9 mouse cellular contexts compared by ENCODE assay signal in genomic region chr1:138983465-138983864, GRCm38 (mm10). TPM values are rescaled to one million over a fixed set of nuclear protein-coding genes. Genes with fewer than 3 reads are reported as not detected.
A peak's percentile ranks its signal among the peaks of the same experiment; 100 is the strongest.
DNase-seq lines count a peak whose midpoint lies in the region; ATAC-seq lines count a peak whose summit lies in the region.
"Had no signal": no experiment of that assay in that cellular context is flagged by ENCODE, and none has a peak within 500 bp of the region (broad histone marks: within the 10 kb centered on the region; RNA-seq: fewer than 3 reads in every experiment).

No protein-coding gene starts in this region.

- H3K4me3 ChIP-seq in forebrain, embryonic 13.5 days = no peak overlapping the region
- no peak overlapping the region for H3K4me3 ChIP-seq in forebrain, embryonic 11.5 days (ENCODE audit: low read depth, low read length)
- H3K4me3 ChIP-seq in liver, embryonic 12.5 days = no peak overlapping the region
- H3K4me3 ChIP-seq: liver, embryonic 15.5 days had no signal

- WGBS in forebrain, embryonic 13.5 days = 61% methylated on average over 6 of the region's 6 CpGs
- 83% methylated on average over 6 of the region's 6 CpGs for WGBS in forebrain, embryonic 11.5 days
- 76% methylated on average over 6 of the region's 6 CpGs for whole genome bisulfite sequencing in liver, embryonic 12.5 days (ENCODE audit: insufficient replicate concordance)

- H3K4me1 ChIP-seq in forebrain, embryonic 13.5 days = peaks cover 22% of the 10 kb centered on the region
- no peaks in the 10 kb centered on the region for H3K4me1 ChIP-seq in forebrain, embryonic 11.5 days (replicated peaks; ENCODE audit: control insufficient read depth, insufficient read depth, low read length)
- 0 out of 2 replicates have a peak, but pooled peaks cover 8% of the 10 kb centered on the region for H3K4me1 ChIP-seq in liver, embryonic 12.5 days
- H3K4me1 ChIP-seq: liver, embryonic 15.5 days had no signal

- intact Hi-C loops in left cerebral cortex, postnatal 25 days (cut with DNase I) = no loop called here

- H3K9ac ChIP-seq in forebrain, embryonic 13.5 days = no peak overlapping the region
- no peak overlapping the region for H3K9ac ChIP-seq in forebrain, embryonic 11.5 days (ENCODE audit: low read length)
- no peak overlapping the region for H3K9ac ChIP-seq in liver, embryonic 12.5 days
- H3K9ac ChIP-seq: liver, embryonic 15.5 days had no signal

- H3K9me3 ChIP-seq in forebrain, embryonic 13.5 days (replicated peaks) = no peaks in the 10 kb centered on the region
- no peaks in the 10 kb centered on the region for H3K9me3 ChIP-seq in forebrain, embryonic 11.5 days (ENCODE audit: control insufficient read depth, low read length)
- no peaks in the 10 kb centered on the region for H3K9me3 ChIP-seq in liver, embryonic 12.5 days (replicated peaks)
- H3K9me3 ChIP-seq: liver, embryonic 15.5 days had no signal

- ATAC-seq in forebrain, embryonic 13.5 days = peak; percentile 68; the same call in 1 of the 2 replicates
- ATAC-seq in forebrain, embryonic 11.5 days (replicated peaks; ENCODE audit: low FRiP score) = no peak
- no peak for ATAC-seq in liver, embryonic 12.5 days

- H3K36me3 ChIP-seq in forebrain, embryonic 13.5 days (ENCODE audit: poor library complexity, severe bottlenecking) = no peaks in the 10 kb centered on the region
- no peaks in the 10 kb centered on the region for H3K36me3 ChIP-seq in forebrain, embryonic 11.5 days (ENCODE audit: control insufficient read depth, insufficient read depth, low read length)
- H3K36me3 ChIP-seq in liver, embryonic 12.5 days = no peaks in the 10 kb centered on the region
- H3K36me3 ChIP-seq: liver, embryonic 15.5 days had no signal

- no peak overlapping the region for H3K27ac ChIP-seq in forebrain, embryonic 13.5 days
- H3K27ac ChIP-seq in forebrain, embryonic 11.5 days (ENCODE audit: low read depth, low read length) = no peak overlapping the region
- H3K27ac ChIP-seq in liver, embryonic 12.5 days = no peak overlapping the region
- H3K27ac ChIP-seq: liver, embryonic 15.5 days had no signal

- DNase-seq in forebrain, embryonic 11.5 days (ENCODE audit: low spot score) = no peak
- peak; percentile 22 for DNase-seq in retina, postnatal 1 day
- no peak for DNase-seq in retina, embryonic 14.5 days (ENCODE audit: low spot score)
- peak; percentile 45 to 87 for DNase-seq in left cerebral cortex, postnatal 25 days (ENCODE audit: low spot score in 2 of 2)
- no peak for DNase-seq in ovary, postnatal 14 days (ENCODE audit: low spot score)
- no peak for DNase-seq in MN1 (ENCODE audit: low spot score)

- H3K27me3 ChIP-seq in forebrain, embryonic 13.5 days = no peaks in the 10 kb centered on the region
- no peaks in the 10 kb centered on the region for H3K27me3 ChIP-seq in forebrain, embryonic 11.5 days (ENCODE audit: control insufficient read depth, insufficient read depth, low read length)
- H3K27me3 ChIP-seq in liver, embryonic 12.5 days (replicated peaks) = no peaks in the 10 kb centered on the region
- H3K27me3 ChIP-seq: liver, embryonic 15.5 days had no signal

- no peak overlapping the region for H3K4me2 ChIP-seq in forebrain, embryonic 13.5 days
- H3K4me2 ChIP-seq in forebrain, embryonic 11.5 days (ENCODE audit: low read depth, low read length, severe bottlenecking) = no peak overlapping the region
- H3K4me2 ChIP-seq in liver, embryonic 12.5 days = no peak overlapping the region
- H3K4me2 ChIP-seq: liver, embryonic 15.5 days had no signal

RNA-seq across cellular contexts. Expression of gene Dennd1b, which starts 20.2 kb away (rescaled TPM):
- 9.4 and 10.4 TPM in 2 replicates for polyA plus RNA-seq in forebrain, embryonic 13.5 days (2015; fragmentation: Nextera tagmentation; extraction: Ambion mirVana)
- polyA plus RNA-seq in forebrain, embryonic 11.5 days (2014; fragmentation: Nextera tagmentation; extraction: Ambion mirVana) = 11.9 and 13.5 TPM in 2 replicates
- 10 to 100 TPM; 28.5 to 30.5 TPM for total RNA-seq in left cerebral cortex, postnatal 25 days (2021)
- 4.7 and 5.1 TPM in 2 replicates for polyA plus RNA-seq in liver, embryonic 12.5 days (2016; fragmentation: Nextera tagmentation; extraction: Ambion mirVana)

Comparison
In these comparisons a context has a peak if more than half of its experiments do, and no peak if none do; other contexts are left out.
1. DNase-seq: peak in retina, postnatal 1 day (single experiment) and left cerebral cortex, postnatal 25 days (2 of 2); none in forebrain, embryonic 11.5 days (single experiment), retina, embryonic 14.5 days (single experiment), ovary, postnatal 14 days (single experiment) and MN1 (single experiment).